Mouse (Mus musculus): Measurements from ENCODE around the gene Gpc5.

Gene Gpc5

GRCm38 (mm10) chr14:115106326-115106725 lies 14.3 kb downstream of the Gpc5 start:
- in situ Hi-C loops (cut with MboI, MseI), result no loop called here

- in situ Hi-C loops (cut with MboI, MseI), result no loop called here
Observed at GRCm38 (mm10) chr14:115107467-115107866, 15.5 kb downstream of the Gpc5 start.

- in situ Hi-C loops (cut with MboI, MseI), result no loop called here
Observed at GRCm38 (mm10) chr14:115118626-115119025, 26.6 kb downstream of the Gpc5 start.

- in situ Hi-C loops (cut with MboI, MseI), result no loop called here
Observed at GRCm38 (mm10) chr14:115148821-115149220, 56.8 kb downstream of the Gpc5 start.

GRCm38 (mm10) chr14:115156597-115156996 lies 64.6 kb downstream of the Gpc5 start:
- in situ Hi-C loops (cut with MboI, MseI), result no loop called here

- in situ Hi-C loops (cut with MboI, MseI), result no loop called here
Observed at GRCm38 (mm10) chr14:115177322-115177836, 85.4 kb downstream of the Gpc5 start.

GRCm38 (mm10) chr14:115179925-115180324 lies 87.9 kb downstream of the Gpc5 start:
- in situ Hi-C loops (cut with MboI, MseI), result no loop called here

GRCm38 (mm10) chr14:115188256-115188655 lies 96.2 kb downstream of the Gpc5 start:
- in situ Hi-C loops (cut with MboI, MseI), result no loop called here

GRCm38 (mm10) chr14:115228075-115228474 lies 136.1 kb downstream of the Gpc5 start:
- in situ Hi-C loops (cut with MboI, MseI), result no loop called here

- in situ Hi-C loops (cut with MboI, MseI), result loop anchor here (10.0 kb wide), 1 partner anchor 142 kb away; the partner anchor contains the start of gene Gpc5
Observed at GRCm38 (mm10) chr14:115236387-115236786, 144.4 kb downstream of the Gpc5 start.

- in situ Hi-C loops (cut with MboI, MseI), result no loop called here
Observed at GRCm38 (mm10) chr14:115240621-115241373, 148.8 kb downstream of the Gpc5 start.

GRCm38 (mm10) chr14:115250537-115250936 lies 158.5 kb downstream of the Gpc5 start:
- in situ Hi-C loops (cut with MboI, MseI), result no loop called here

- in situ Hi-C loops (cut with MboI, MseI), result no loop called here
Observed at GRCm38 (mm10) chr14:115251791-115252190, 159.8 kb downstream of the Gpc5 start.

GRCm38 (mm10) chr14:115253155-115253554 lies 161.1 kb downstream of the Gpc5 start:
- in situ Hi-C loops (cut with MboI, MseI), result no loop called here

- in situ Hi-C loops (cut with MboI, MseI), result no loop called here
Observed at GRCm38 (mm10) chr14:115253685-115254084, 161.7 kb downstream of the Gpc5 start.

GRCm38 (mm10) chr14:115269703-115270402 lies 177.8 kb downstream of the Gpc5 start:
- in situ Hi-C loops (cut with MboI, MseI), result no loop called here

GRCm38 (mm10) chr14:115270445-115270844 lies 178.4 kb downstream of the Gpc5 start:
- in situ Hi-C loops (cut with MboI, MseI), result no loop called here

GRCm38 (mm10) chr14:115282782-115283181 lies 190.8 kb downstream of the Gpc5 start:
- in situ Hi-C loops (cut with MboI, MseI), result no loop called here

GRCm38 (mm10) chr14:115324247-115324646 lies 232.2 kb downstream of the Gpc5 start:
- in situ Hi-C loops (cut with MboI, MseI), result no loop called here

- in situ Hi-C loops (cut with MboI, MseI), result no loop called here
Observed at GRCm38 (mm10) chr14:115326426-115326825, 234.4 kb downstream of the Gpc5 start.

GRCm38 (mm10) chr14:115339084-115339483 lies 247.1 kb downstream of the Gpc5 start:
- in situ Hi-C loops (cut with MboI, MseI), result no loop called here

- in situ Hi-C loops (cut with MboI, MseI), result no loop called here
Observed at GRCm38 (mm10) chr14:115342597-115342996, 250.6 kb downstream of the Gpc5 start.

- in situ Hi-C loops (cut with MboI, MseI), result no loop called here
Observed at GRCm38 (mm10) chr14:115349448-115349847, 257.4 kb downstream of the Gpc5 start.
